Mouse (Mus musculus): ENCODE results near the gene Col18a1.

- no peak for TF ChIP-seq POLR2A (IDR thresholded peaks at IDR 0.05; ENCODE audit: insufficient read length, low read depth)
- no peak for TF ChIP-seq POLR2AphosphoS2 (IDR thresholded peaks at IDR 0.05; ENCODE audit: insufficient read length, low read depth)
- no peak for TF ChIP-seq MAX (IDR thresholded peaks at IDR 0.05; ENCODE audit: low read depth)
- TF ChIP-seq TCF12 (IDR thresholded peaks at IDR 0.05; ENCODE audit: insufficient read depth, poor library complexity, severe bottlenecking), result no peak
- no peak for TF ChIP-seq REST (IDR thresholded peaks at IDR 0.05; ENCODE audit: insufficient read depth, insufficient read length)
- TF ChIP-seq E2F4 (IDR thresholded peaks at IDR 0.05; ENCODE audit: insufficient read depth), result no peak
- no peak for TF ChIP-seq USF1 (IDR thresholded peaks at IDR 0.05; ENCODE audit: low read depth)
Observed at GRCm38 (mm10) chr10:77135274-77135829, 31.0 kb downstream of the Col18a1 start.

Measured in myocyte (in vitro differentiated cells).